Comparison of ENCODE assay signal across 9 mouse cellular contexts in genomic region chr12:40134529-40134928, GRCm38 (mm10). TPM values are rescaled to one million over a fixed set of nuclear protein-coding genes. Genes with fewer than 3 reads are reported as not detected.
A peak's percentile ranks its signal among the peaks of the same experiment; 100 is the strongest.
DNase-seq lines count a peak whose midpoint lies in the region; ATAC-seq lines count a peak whose summit lies in the region.
"Had no signal": no experiment of that assay in that cellular context is flagged by ENCODE, and none has a peak within 500 bp of the region (broad histone marks: within the 10 kb centered on the region; RNA-seq: fewer than 3 reads in every experiment).

No protein-coding gene starts in this region.

- no peak overlapping the region for H3K27ac ChIP-seq in kidney, embryonic 15.5 days
- H3K27ac ChIP-seq in embryonic facial prominence, embryonic 13.5 days, result no peak overlapping the region
- H3K27ac ChIP-seq in intestine, embryonic 14.5 days (ENCODE audit: low read depth), result no peak overlapping the region
- H3K27ac ChIP-seq in neural tube, embryonic 12.5 days, result no peak overlapping the region

- H3K27me3 ChIP-seq in kidney, embryonic 15.5 days, result peaks cover 32% of the 10 kb centered on the region
- peaks cover 33% of the 10 kb centered on the region for H3K27me3 ChIP-seq in embryonic facial prominence, embryonic 13.5 days
- H3K27me3 ChIP-seq in intestine, embryonic 14.5 days (replicated peaks; ENCODE audit: control insufficient read depth, insufficient read depth, low read length), result peaks cover 24% of the 10 kb centered on the region
- H3K27me3 ChIP-seq in neural tube, embryonic 12.5 days (replicated peaks), result peaks cover 22% of the 10 kb centered on the region

- H3K9ac ChIP-seq in kidney, embryonic 15.5 days, result no peak overlapping the region
- no peak overlapping the region for H3K9ac ChIP-seq in embryonic facial prominence, embryonic 13.5 days
- no peak overlapping the region for H3K9ac ChIP-seq in intestine, embryonic 14.5 days (ENCODE audit: low read length)
- no peak overlapping the region for H3K9ac ChIP-seq in neural tube, embryonic 12.5 days

- peaks cover 18% of the 10 kb centered on the region for H3K4me1 ChIP-seq in kidney, embryonic 15.5 days
- peaks cover 16% of the 10 kb centered on the region for H3K4me1 ChIP-seq in embryonic facial prominence, embryonic 13.5 days
- 0 out of 2 replicates have a peak, but pooled peaks cover 2% of the 10 kb centered on the region for H3K4me1 ChIP-seq in intestine, embryonic 14.5 days (replicated peaks; ENCODE audit: control insufficient read depth, insufficient read depth, low read length)
- H3K4me1 ChIP-seq in neural tube, embryonic 12.5 days, result peaks cover 12% of the 10 kb centered on the region

- DNase-seq in kidney, postnatal 36 days, result no peak
- DNase-seq in intestine, embryonic 14.5 days (ENCODE audit: low spot score), result no peak
- DNase-seq in natural killer cell, adult 2 months (ENCODE audit: low spot score in 2 of 2), result no peak
- no peak for DNase-seq in spleen, postnatal 36 days (ENCODE audit: low spot score in 2 of 2)
- DNase-seq in spleen, adult 12 weeks (ENCODE audit: low spot score), result no peak

- whole genome bisulfite sequencing in kidney, embryonic 15.5 days, result 44% methylated on average over 11 of the region's 11 CpGs
- WGBS in embryonic facial prominence, embryonic 13.5 days, result 41% methylated on average over 11 of the region's 11 CpGs
- 54% methylated on average over 11 of the region's 11 CpGs for WGBS in intestine, embryonic 14.5 days
- WGBS in neural tube, embryonic 12.5 days, result 56% methylated on average over 11 of the region's 11 CpGs

- H3K9me3 ChIP-seq in kidney, embryonic 15.5 days (replicated peaks), result no peaks in the 10 kb centered on the region
- no peaks in the 10 kb centered on the region for H3K9me3 ChIP-seq in embryonic facial prominence, embryonic 13.5 days
- no peaks in the 10 kb centered on the region for H3K9me3 ChIP-seq in intestine, embryonic 14.5 days (ENCODE audit: control insufficient read depth, low read length)
- H3K9me3 ChIP-seq in neural tube, embryonic 12.5 days, result no peaks in the 10 kb centered on the region

- no peaks in the 10 kb centered on the region for H3K36me3 ChIP-seq in kidney, embryonic 15.5 days
- H3K36me3 ChIP-seq in embryonic facial prominence, embryonic 13.5 days, result no peaks in the 10 kb centered on the region
- H3K36me3 ChIP-seq in intestine, embryonic 14.5 days (ENCODE audit: control insufficient read depth, insufficient read depth, low read length), result no peaks in the 10 kb centered on the region
- no peaks in the 10 kb centered on the region for H3K36me3 ChIP-seq in neural tube, embryonic 12.5 days

- peak overlapping the region; percentile 79 for H3K4me2 ChIP-seq in kidney, embryonic 15.5 days
- H3K4me2 ChIP-seq in embryonic facial prominence, embryonic 13.5 days, result peak overlapping the region; percentile 94
- peak overlapping the region; percentile 64 for H3K4me2 ChIP-seq in intestine, embryonic 14.5 days (ENCODE audit: low read length)
- H3K4me2 ChIP-seq in neural tube, embryonic 12.5 days (replicated peaks), result peak overlapping the region; percentile 84

- peak; percentile 13; the same call in 1 of the 2 replicates for ATAC-seq in kidney, embryonic 15.5 days (replicated peaks; ENCODE audit: low FRiP score)
- no peak; the same call in 1 of the 2 replicates for ATAC-seq in embryonic facial prominence, embryonic 13.5 days (ENCODE audit: insufficient number of reproducible peaks, insufficient read depth, low FRiP score, low TSS enrichment, low read depth)
- ATAC-seq in intestine, embryonic 14.5 days (replicated peaks; ENCODE audit: low FRiP score, low TSS enrichment, low read depth), result 0 out of 2 replicates have a peak, but pooled peaks have one; percentile 10
- ATAC-seq in neural tube, embryonic 12.5 days (ENCODE audit: low FRiP score, low read depth), result no peak

- H3K4me3 ChIP-seq in kidney, embryonic 15.5 days (replicated peaks), result peak overlapping the region; percentile 48
- peak overlapping the region; percentile 49 for H3K4me3 ChIP-seq in embryonic facial prominence, embryonic 13.5 days
- H3K4me3 ChIP-seq in intestine, embryonic 14.5 days (ENCODE audit: low read depth, low read length), result peak overlapping the region; percentile 43; the same call in 1 of the 2 replicates
- H3K4me3 ChIP-seq in neural tube, embryonic 12.5 days, result no peak overlapping the region
- H3K4me3 ChIP-seq: myocyte had no signal

RNA-seq across cellular contexts. Expression of gene Scin, which starts 0.5 kb away (rescaled TPM):
- polyA plus RNA-seq in kidney, embryonic 15.5 days (2015; fragmentation: Nextera tagmentation; extraction: Ambion mirVana), result 14.9 and 19.9 TPM in 2 replicates
- polyA plus RNA-seq in embryonic facial prominence, embryonic 13.5 days (2015; fragmentation: Nextera tagmentation; extraction: Ambion mirVana), result 5.5 and 8.1 TPM in 2 replicates
- 23.1 and 26.4 TPM in 2 replicates for polyA plus RNA-seq in intestine, embryonic 14.5 days (2014; fragmentation: Nextera tagmentation; extraction: Ambion mirVana)
- polyA plus RNA-seq in neural tube, embryonic 12.5 days (2016; fragmentation: Nextera tagmentation; extraction: Ambion mirVana), result 0.29 and 0.82 TPM in 2 replicates

Comparison
In these comparisons a context has a peak if more than half of its experiments do, and no peak if none do; other contexts are left out.
1. ATAC-seq: peak in kidney, embryonic 15.5 days (single experiment) and intestine, embryonic 14.5 days (single experiment); none in embryonic facial prominence, embryonic 13.5 days (single experiment) and neural tube, embryonic 12.5 days (single experiment).
2. Peak in every context shown above with its lines, with median percentiles within 50 percentile points of each other: H3K4me2 ChIP-seq.